Mouse (Mus musculus): ENCODE results near the gene Msantd1. TPM values are rescaled to one million over a fixed set of nuclear protein-coding genes. Genes with fewer than 3 reads are reported as not detected.

Msantd1 gene
- polyA plus RNA-seq, 1 experiment, result 4.1 TPM

- Histone ChIP-seq H3K4me1 (ENCODE audit: control insufficient read depth, insufficient read depth, low read length) (no peaks in the 10 kb centered on the region), H3K36me3 (ENCODE audit: control insufficient read depth, insufficient read depth, low read length) (no peaks in the 10 kb centered on the region; the same call in 1 of the 2 replicates), H3K27me3 (ENCODE audit: control insufficient read depth, insufficient read depth, low read length) (no peaks in the 10 kb centered on the region), H3K27ac (ENCODE audit: control insufficient read depth, insufficient read depth, low read depth, low read length) (no peak overlapping the region), H3K4me3 (ENCODE audit: control insufficient read depth, low read depth, low read length) (no peak overlapping the region)
- TF ChIP-seq POLR2A (IDR thresholded peaks at IDR 0.05; ENCODE audit: control insufficient read depth, low read depth, low read length) (no peak), CTCF (IDR thresholded peaks at IDR 0.05; ENCODE audit: control insufficient read depth, insufficient read depth, insufficient replicate concordance, low read depth, low read length) (no peak)
Observed at GRCm38 (mm10) chr5:34924519-34924918, 16.7 kb downstream of the Msantd1 start.

GRCm38 (mm10) chr5:34927648-34928047 lies 19.8 kb downstream of the Msantd1 start:
- Histone ChIP-seq H3K36me3 (ENCODE audit: control insufficient read depth, insufficient read depth, low read length) (no peaks in the 10 kb centered on the region; the same call in 1 of the 2 replicates), H3K4me3 (ENCODE audit: control insufficient read depth, low read depth, low read length) (no peak overlapping the region), H3K27ac (ENCODE audit: control insufficient read depth, insufficient read depth, low read depth, low read length) (no peak overlapping the region), H3K27me3 (ENCODE audit: control insufficient read depth, insufficient read depth, low read length) (no peaks in the 10 kb centered on the region), H3K4me1 (ENCODE audit: control insufficient read depth, insufficient read depth, low read length) (peaks cover 5% of the 10 kb centered on the region)
- no peak for TF ChIP-seq POLR2A (IDR thresholded peaks at IDR 0.05; ENCODE audit: control insufficient read depth, low read depth, low read length)
- TF ChIP-seq CTCF (IDR thresholded peaks at IDR 0.05; ENCODE audit: control insufficient read depth, insufficient read depth, insufficient replicate concordance, low read depth, low read length), result no peak

- Histone ChIP-seq H3K27me3 (ENCODE audit: control insufficient read depth, insufficient read depth, low read length) (no peaks in the 10 kb centered on the region), H3K36me3 (ENCODE audit: control insufficient read depth, insufficient read depth, low read length) (no peaks in the 10 kb centered on the region; the same call in 1 of the 2 replicates), H3K27ac (ENCODE audit: control insufficient read depth, insufficient read depth, low read depth, low read length) (no peak overlapping the region), H3K4me1 (ENCODE audit: control insufficient read depth, insufficient read depth, low read length) (peaks cover 5% of the 10 kb centered on the region), H3K4me3 (ENCODE audit: control insufficient read depth, low read depth, low read length) (no peak overlapping the region)
- TF ChIP-seq POLR2A (IDR thresholded peaks at IDR 0.05; ENCODE audit: control insufficient read depth, low read depth, low read length) (no peak), CTCF (IDR thresholded peaks at IDR 0.05; ENCODE audit: control insufficient read depth, insufficient read depth, insufficient replicate concordance, low read depth, low read length) (no peak)
Observed at GRCm38 (mm10) chr5:34930151-34930975, 22.6 kb downstream of the Msantd1 start.

GRCm38 (mm10) chr5:34931091-34931490 lies 23.3 kb downstream of the Msantd1 start:
- no peak overlapping the region for H3K27ac ChIP-seq (ENCODE audit: control insufficient read depth, insufficient read depth, low read depth, low read length)

GRCm38 (mm10) chr5:34931516-34932457 lies 24.0 kb downstream of the Msantd1 start:
- Histone ChIP-seq H3K27ac (ENCODE audit: control insufficient read depth, insufficient read depth, low read depth, low read length) (no peak overlapping the region; the same call in none of the 2 replicates), H3K4me1 (ENCODE audit: control insufficient read depth, insufficient read depth, low read length) (peaks cover 5% of the 10 kb centered on the region), H3K36me3 (ENCODE audit: control insufficient read depth, insufficient read depth, low read length) (no peaks in the 10 kb centered on the region), H3K27me3 (ENCODE audit: control insufficient read depth, insufficient read depth, low read length) (no peaks in the 10 kb centered on the region), H3K4me3 (ENCODE audit: control insufficient read depth, low read depth, low read length) (no peak overlapping the region)
- TF ChIP-seq POLR2A (IDR thresholded peaks at IDR 0.05; ENCODE audit: control insufficient read depth, low read depth, low read length) (no peak), CTCF (IDR thresholded peaks at IDR 0.05; ENCODE audit: control insufficient read depth, insufficient read depth, insufficient replicate concordance, low read depth, low read length) (no peak)

More at GRCm38 (mm10) chr5:34931091-34931490, 23.3 kb downstream of the Msantd1 start:
- Histone ChIP-seq H3K4me3 (ENCODE audit: control insufficient read depth, low read depth, low read length) (no peak overlapping the region), H3K36me3 (ENCODE audit: control insufficient read depth, insufficient read depth, low read length) (no peaks in the 10 kb centered on the region), H3K27me3 (ENCODE audit: control insufficient read depth, insufficient read depth, low read length) (no peaks in the 10 kb centered on the region), H3K4me1 (ENCODE audit: control insufficient read depth, insufficient read depth, low read length) (peaks cover 5% of the 10 kb centered on the region)
- TF ChIP-seq POLR2A (IDR thresholded peaks at IDR 0.05; ENCODE audit: control insufficient read depth, low read depth, low read length) (no peak), CTCF (IDR thresholded peaks at IDR 0.05; ENCODE audit: control insufficient read depth, insufficient read depth, insufficient replicate concordance, low read depth, low read length) (no peak)

- Histone ChIP-seq H3K36me3 (ENCODE audit: control insufficient read depth, insufficient read depth, low read length) (no peaks in the 10 kb centered on the region), H3K4me3 (ENCODE audit: control insufficient read depth, low read depth, low read length) (no peak overlapping the region), H3K4me1 (ENCODE audit: control insufficient read depth, insufficient read depth, low read length) (peaks cover 5% of the 10 kb centered on the region), H3K27ac (ENCODE audit: control insufficient read depth, insufficient read depth, low read depth, low read length) (no peak overlapping the region; the same call in 1 of the 2 replicates), H3K27me3 (ENCODE audit: control insufficient read depth, insufficient read depth, low read length) (no peaks in the 10 kb centered on the region)
- TF ChIP-seq POLR2A (IDR thresholded peaks at IDR 0.05; ENCODE audit: control insufficient read depth, low read depth, low read length), result no peak
Observed at GRCm38 (mm10) chr5:34932458-34932806, 24.6 kb downstream of the Msantd1 start.

GRCm38 (mm10) chr5:34933461-34933860 lies 25.6 kb downstream of the Msantd1 start:
- TF ChIP-seq CTCF (IDR thresholded peaks at IDR 0.05; ENCODE audit: control insufficient read depth, insufficient read depth, insufficient replicate concordance, low read depth, low read length), result no peak
- no peak for TF ChIP-seq POLR2A (IDR thresholded peaks at IDR 0.05; ENCODE audit: control insufficient read depth, low read depth, low read length)
- Histone ChIP-seq H3K4me1 (ENCODE audit: control insufficient read depth, insufficient read depth, low read length) (peaks cover 5% of the 10 kb centered on the region), H3K27ac (ENCODE audit: control insufficient read depth, insufficient read depth, low read depth, low read length) (no peak overlapping the region), H3K36me3 (ENCODE audit: control insufficient read depth, insufficient read depth, low read length) (no peaks in the 10 kb centered on the region), H3K27me3 (ENCODE audit: control insufficient read depth, insufficient read depth, low read length) (no peaks in the 10 kb centered on the region), H3K4me3 (ENCODE audit: control insufficient read depth, low read depth, low read length) (no peak overlapping the region)
